Mouse (Mus musculus): ENCODE measurements around the gene Prm3. TPM values are rescaled to one million over a fixed set of nuclear protein-coding genes. Genes with fewer than 3 reads are reported as not detected.

Prm3 gene
- total and polyA plus RNA-seq, 3 experiments, result 0.41 TPM; not detected in 2

DNA sequence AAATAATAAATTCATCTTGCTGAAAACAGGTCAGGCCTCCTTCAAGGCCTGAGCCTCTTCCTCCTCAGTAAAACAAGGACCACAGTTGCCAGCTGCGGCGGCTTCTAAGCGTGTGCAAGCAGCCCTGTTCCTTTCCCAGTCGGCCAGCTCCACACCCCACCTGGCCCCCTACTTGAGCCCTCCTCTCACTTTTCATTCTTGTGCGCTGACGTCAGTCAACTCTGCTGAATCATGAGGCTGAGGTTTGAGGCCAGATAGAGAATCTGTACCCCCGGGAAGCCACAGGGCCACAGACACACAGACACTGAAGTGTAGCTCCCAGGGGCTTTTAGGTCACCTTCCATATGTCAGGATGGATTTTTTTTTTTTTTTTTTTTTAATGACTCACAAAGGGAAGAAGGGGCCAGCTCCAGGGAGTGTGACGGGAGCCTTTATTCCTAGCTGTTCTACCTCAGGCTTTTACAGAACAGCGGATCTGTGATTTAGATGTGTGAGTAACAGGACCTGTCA is 8.8 kb downstream of the Prm3 start:
- no peak for DNase-seq
- intact Hi-C loops (cut with DNase I), result no loop called here
- Histone ChIP-seq H3K79me2 (replicated peaks; ENCODE audit: control insufficient read depth, insufficient read depth, low read length) (no peaks in the 10 kb centered on the region), H3K4me3 (no peak overlapping the region), H3K27ac (no peak overlapping the region), H3K36me3 (ENCODE audit: control insufficient read depth, insufficient read depth, low read length) (no peaks in the 10 kb centered on the region), H3K27me3 (ENCODE audit: control insufficient read depth, insufficient read depth, low read length) (no peaks in the 10 kb centered on the region), H3K4me1 (ENCODE audit: control insufficient read depth, insufficient read depth, low read length) (peaks cover 9% of the 10 kb centered on the region), H3K9ac (ENCODE audit: low read depth, low read length) (no peak overlapping the region)
- 87% methylated on average over 9 of the region's 9 CpGs for WGBS
- no peak for TF ChIP-seq POLR2A (IDR thresholded peaks at IDR 0.05; ENCODE audit: insufficient read depth, low read depth, low read length)
- no peak for TF ChIP-seq EP300 (IDR thresholded peaks at IDR 0.05; ENCODE audit: insufficient read depth, low read depth, low read length)
- TF ChIP-seq CTCF (IDR thresholded peaks at IDR 0.05), result no peak

DNA sequence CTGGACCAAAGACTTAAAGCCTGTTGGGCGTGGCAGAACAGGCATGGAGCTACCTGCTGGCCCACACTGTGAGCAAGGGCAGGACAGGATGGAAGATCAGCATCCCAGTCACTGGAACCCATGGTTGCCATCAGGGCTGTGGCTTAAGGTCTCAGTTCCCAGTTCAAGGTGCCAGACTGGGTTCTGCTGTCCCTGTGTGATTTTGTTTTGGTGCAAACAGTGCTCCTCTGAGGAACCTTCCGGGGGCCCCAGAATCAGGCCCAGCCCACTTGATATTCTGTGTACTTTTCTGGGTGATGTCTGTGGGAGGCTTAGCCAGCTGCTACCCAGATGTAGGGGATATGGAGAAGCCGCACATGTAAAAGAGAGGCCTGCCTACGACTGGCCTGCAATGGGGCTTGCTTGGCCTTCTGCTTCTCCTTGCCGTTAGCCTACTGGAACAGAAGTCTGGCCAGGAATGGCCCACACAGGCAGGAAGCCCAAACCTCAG is 10.0 kb downstream of the Prm3 start:
- no peaks in the 10 kb centered on the region for H3K79me2 ChIP-seq (replicated peaks; ENCODE audit: control insufficient read depth, insufficient read depth, low read length)
- no peak overlapping the region for H3K4me3 ChIP-seq
- H3K36me3 ChIP-seq (ENCODE audit: control insufficient read depth, insufficient read depth, low read length), result no peaks in the 10 kb centered on the region
- no peak overlapping the region for H3K27ac ChIP-seq
- no peak overlapping the region for H3K9ac ChIP-seq (ENCODE audit: low read depth, low read length)
- H3K27me3 ChIP-seq (ENCODE audit: control insufficient read depth, insufficient read depth, low read length), result no peaks in the 10 kb centered on the region
- intact Hi-C loops (cut with DNase I), result no loop called here
- TF ChIP-seq CTCF (IDR thresholded peaks at IDR 0.05) (no peak), EP300 (IDR thresholded peaks at IDR 0.05; ENCODE audit: insufficient read depth, low read depth, low read length) (no peak), POLR2A (IDR thresholded peaks at IDR 0.05; ENCODE audit: insufficient read depth, low read depth, low read length) (no peak)
- no peak for DNase-seq
- peaks cover 4% of the 10 kb centered on the region for H3K4me1 ChIP-seq (ENCODE audit: control insufficient read depth, insufficient read depth, low read length)
- WGBS, result 92% methylated on average over 5 of the region's 5 CpGs

DNA sequence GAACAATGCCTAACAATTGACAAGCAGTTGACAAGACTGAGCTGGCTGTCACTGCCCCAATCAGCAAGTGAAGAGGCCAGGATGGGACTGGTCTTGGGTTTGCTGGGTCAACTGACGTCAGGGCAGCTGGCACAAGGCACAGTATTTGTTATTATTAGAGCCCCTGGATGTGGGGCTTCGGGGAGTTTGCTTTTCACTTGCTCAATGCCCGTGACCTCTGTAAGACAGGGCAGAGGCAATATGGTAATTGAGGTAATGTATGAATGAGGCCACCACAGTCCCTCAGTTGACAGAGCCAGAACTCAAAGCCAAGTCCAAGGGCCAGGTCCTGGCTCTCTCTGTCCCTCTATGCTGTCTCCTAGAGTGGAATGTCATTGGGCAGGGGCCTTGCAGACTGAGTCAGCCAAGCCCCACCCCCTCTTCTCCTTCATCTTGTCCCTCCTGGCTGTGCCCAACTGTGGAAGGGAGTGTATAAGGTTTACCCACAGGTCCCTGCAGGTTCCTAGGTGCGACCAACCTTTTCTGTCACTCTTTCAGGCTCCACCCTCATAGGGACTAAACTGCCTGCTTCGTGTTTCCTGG is 13.0 kb downstream of the Prm3 start:
- no peak overlapping the region for H3K9ac ChIP-seq (ENCODE audit: low read depth, low read length)
- peaks cover 2% of the 10 kb centered on the region for H3K4me1 ChIP-seq (ENCODE audit: control insufficient read depth, insufficient read depth, low read length)
- WGBS, result 70% methylated on average over 5 of the region's 5 CpGs
- no peak overlapping the region for H3K4me3 ChIP-seq
- TF ChIP-seq EP300 (IDR thresholded peaks at IDR 0.05; ENCODE audit: insufficient read depth, low read depth, low read length) (no peak), POLR2A (IDR thresholded peaks at IDR 0.05; ENCODE audit: insufficient read depth, low read depth, low read length) (no peak), CTCF (IDR thresholded peaks at IDR 0.05) (no peak)
- H3K36me3 ChIP-seq (ENCODE audit: control insufficient read depth, insufficient read depth, low read length), result no peaks in the 10 kb centered on the region
- H3K27ac ChIP-seq, result no peak overlapping the region
- no peaks in the 10 kb centered on the region for H3K27me3 ChIP-seq (ENCODE audit: control insufficient read depth, insufficient read depth, low read length)
- DNase-seq, result no peak
- intact Hi-C loops (cut with DNase I), result no loop called here
- no peaks in the 10 kb centered on the region for H3K79me2 ChIP-seq (replicated peaks; ENCODE audit: control insufficient read depth, insufficient read depth, low read length)

DNA sequence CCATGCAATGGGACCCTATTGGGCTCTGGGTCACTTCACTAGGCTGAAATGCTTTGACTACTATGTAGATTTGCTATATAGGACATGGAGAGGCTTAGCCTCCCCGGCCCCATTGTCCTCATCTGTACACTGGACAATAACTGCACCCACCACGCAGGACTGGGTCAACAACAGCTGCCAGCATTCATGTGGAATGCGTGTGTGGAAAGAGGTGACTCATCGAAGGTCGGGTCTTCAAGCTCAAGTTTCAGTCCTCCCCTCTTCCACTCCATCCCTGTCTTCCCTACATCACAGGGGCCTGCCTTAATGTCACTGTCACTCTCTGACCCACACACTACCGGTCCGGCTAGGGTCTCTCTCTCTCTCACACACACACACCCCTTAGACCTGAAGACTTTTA is 14.4 kb downstream of the Prm3 start:
- TF ChIP-seq POLR2A (IDR thresholded peaks at IDR 0.05; ENCODE audit: insufficient read depth, low read depth, low read length), result no peak
- no peak for TF ChIP-seq EP300 (IDR thresholded peaks at IDR 0.05; ENCODE audit: insufficient read depth, low read depth, low read length)
- TF ChIP-seq CTCF (IDR thresholded peaks at IDR 0.05), result no peak
- intact Hi-C loops (cut with DNase I), result no loop called here
- H3K9ac ChIP-seq (ENCODE audit: low read depth, low read length), result no peak overlapping the region
- H3K36me3 ChIP-seq (ENCODE audit: control insufficient read depth, insufficient read depth, low read length), result no peaks in the 10 kb centered on the region
- no peaks in the 10 kb centered on the region for H3K27me3 ChIP-seq (ENCODE audit: control insufficient read depth, insufficient read depth, low read length)
- 49% methylated on average over 7 of the region's 7 CpGs for WGBS
- H3K27ac ChIP-seq, result no peak overlapping the region
- DNase-seq, result no peak
- H3K79me2 ChIP-seq (replicated peaks; ENCODE audit: control insufficient read depth, insufficient read depth, low read length), result no peaks in the 10 kb centered on the region
- no peaks in the 10 kb centered on the region; the same call in 1 of the 2 replicates for H3K4me1 ChIP-seq (ENCODE audit: control insufficient read depth, insufficient read depth, low read length)
- no peak overlapping the region for H3K4me3 ChIP-seq

DNA sequence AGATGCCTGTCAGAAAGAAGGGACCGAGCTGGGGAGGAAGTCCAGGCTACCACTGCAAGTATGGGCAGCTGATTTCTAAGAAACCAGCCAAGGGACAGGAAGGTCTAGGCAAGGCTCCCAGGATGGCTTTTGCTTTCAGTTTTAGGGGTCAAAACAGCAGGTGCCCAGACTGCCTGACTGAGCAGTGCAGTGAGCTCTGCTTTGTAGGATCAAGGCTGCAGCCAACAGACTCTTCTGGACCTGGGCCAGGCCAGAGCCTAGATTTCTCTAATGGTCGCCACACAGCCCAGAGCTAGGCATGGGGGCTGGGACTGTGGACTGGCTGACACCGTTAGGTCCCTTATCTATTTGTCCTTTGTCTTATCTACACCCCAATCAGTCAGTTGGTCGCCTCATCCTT is 16.0 kb downstream of the Prm3 start:
- Histone ChIP-seq H3K4me1 (ENCODE audit: control insufficient read depth, insufficient read depth, low read length) (no peaks in the 10 kb centered on the region; the same call in none of the 2 replicates), H3K36me3 (ENCODE audit: control insufficient read depth, insufficient read depth, low read length) (no peaks in the 10 kb centered on the region), H3K79me2 (replicated peaks; ENCODE audit: control insufficient read depth, insufficient read depth, low read length) (no peaks in the 10 kb centered on the region), H3K27me3 (ENCODE audit: control insufficient read depth, insufficient read depth, low read length) (no peaks in the 10 kb centered on the region), H3K4me3 (no peak overlapping the region), H3K9ac (ENCODE audit: low read depth, low read length) (no peak overlapping the region), H3K27ac (no peak overlapping the region)
- intact Hi-C loops (cut with DNase I), result no loop called here
- WGBS, result 65% methylated on average over 4 of the region's 4 CpGs
- no peak for DNase-seq
- no peak for TF ChIP-seq POLR2A (IDR thresholded peaks at IDR 0.05; ENCODE audit: insufficient read depth, low read depth, low read length)
- no peak for TF ChIP-seq CTCF (IDR thresholded peaks at IDR 0.05)
- TF ChIP-seq EP300 (IDR thresholded peaks at IDR 0.05; ENCODE audit: insufficient read depth, low read depth, low read length), result no peak

DNA sequence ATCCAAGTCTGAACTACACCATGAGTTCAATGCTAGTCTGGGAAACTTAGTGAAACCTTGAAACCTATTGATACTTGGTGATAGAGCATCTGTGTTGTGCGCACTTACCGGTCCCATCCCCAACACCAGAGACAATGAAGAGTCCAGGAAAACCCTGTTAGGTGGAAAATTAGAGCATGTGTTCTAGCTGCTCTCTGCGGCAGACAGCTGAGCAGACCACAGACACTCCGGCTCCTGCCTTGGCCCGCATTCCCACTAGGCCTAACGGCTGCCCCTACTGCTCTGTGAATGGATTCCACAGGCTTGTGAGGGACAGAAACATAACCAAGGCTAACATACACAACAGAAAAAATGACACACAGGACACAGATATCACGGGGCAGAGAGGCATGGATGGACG is 17.2 kb downstream of the Prm3 start:
- Histone ChIP-seq H3K9ac (ENCODE audit: low read depth, low read length) (no peak overlapping the region), H3K4me1 (ENCODE audit: control insufficient read depth, insufficient read depth, low read length) (no peaks in the 10 kb centered on the region; the same call in none of the 2 replicates), H3K27me3 (ENCODE audit: control insufficient read depth, insufficient read depth, low read length) (no peaks in the 10 kb centered on the region), H3K79me2 (replicated peaks; ENCODE audit: control insufficient read depth, insufficient read depth, low read length) (no peaks in the 10 kb centered on the region), H3K4me3 (no peak overlapping the region), H3K27ac (no peak overlapping the region), H3K36me3 (ENCODE audit: control insufficient read depth, insufficient read depth, low read length) (no peaks in the 10 kb centered on the region)
- intact Hi-C loops (cut with DNase I), result no loop called here
- 84% methylated on average over 8 of the region's 8 CpGs for WGBS
- DNase-seq, result no peak
- no peak for TF ChIP-seq EP300 (IDR thresholded peaks at IDR 0.05; ENCODE audit: insufficient read depth, low read depth, low read length)
